Mouse (Mus musculus): ENCODE data around the gene Il11ra1.

GRCm38 (mm10) chr4:41757321-41757720 lies 57.5 kb downstream of the Il11ra1 start:
- TF ChIP-seq POLR2A (IDR thresholded peaks at IDR 0.05; ENCODE audit: insufficient read length, low read depth) = no peak
- no peak for TF ChIP-seq TCF12 (IDR thresholded peaks at IDR 0.05; ENCODE audit: insufficient read depth, poor library complexity, severe bottlenecking)
- TF ChIP-seq MAX (IDR thresholded peaks at IDR 0.05; ENCODE audit: low read depth) = no peak
- no peak for TF ChIP-seq MYOD1 (IDR thresholded peaks at IDR 0.05; ENCODE audit: control insufficient read depth in 1 of 3, insufficient read length in 2 of 3, low read depth in 2 of 3)
- TF ChIP-seq USF1 (IDR thresholded peaks at IDR 0.05; ENCODE audit: low read depth) = no peak
- TF ChIP-seq POLR2AphosphoS2 (IDR thresholded peaks at IDR 0.05; ENCODE audit: insufficient read length, low read depth) = no peak
- no peak for TF ChIP-seq MYOG (IDR thresholded peaks at IDR 0.05; ENCODE audit: control insufficient read depth in 1 of 3, insufficient read depth in 1 of 3, insufficient read length in 2 of 3, low read depth in 2 of 3)

All from myocyte (in vitro differentiated cells).